Mouse (Mus musculus): ENCODE measurements around the gene Srrm2.

Srrm2 gene

GRCm38 (mm10) chr17:23762976-23763375 lies 27.4 kb upstream of the Srrm2 start:
- CTCF ChIA-PET: no interaction called here

GRCm38 (mm10) chr17:23770493-23770892 lies 19.8 kb upstream of the Srrm2 start:
- CTCF ChIA-PET: interaction anchor here (0.7 to 1.2 kb wide), 2 partner anchors 28 to 31 kb away, joined by 3 read pairs; no protein-coding TSS in a partner anchor

- CTCF ChIA-PET: interaction anchor here (1.2 kb wide), 1 partner anchor 31 kb away, joined by 3 read pairs; no protein-coding TSS in a partner anchor
Measured at GRCm38 (mm10) chr17:23770896-23771283, 19.4 kb upstream of the Srrm2 start.

GRCm38 (mm10) chr17:23771284-23772218 lies 18.8 kb upstream of the Srrm2 start, which contains the start of gene Flywch1:
Flywch1 (minus strand) TSS chr17:23771602.
- CTCF ChIA-PET: interaction anchor here (1.2 kb wide), 1 partner anchor 32 kb away, joined by 3 read pairs; no protein-coding TSS in a partner anchor

GRCm38 (mm10) chr17:23772219-23772556 lies 18.1 kb upstream of the Srrm2 start:
- CTCF ChIA-PET: interaction anchor here (0.8 kb wide), 1 partner anchor 24 kb away, joined by 3 read pairs; no protein-coding TSS in a partner anchor

GRCm38 (mm10) chr17:23773676-23774075 lies 16.7 kb upstream of the Srrm2 start:
- CTCF ChIA-PET: interaction anchor here (0.9 to 1.4 kb wide), 4 partner anchors 57 to 76 kb away, joined by 3 to 5 read pairs (median 4); no protein-coding TSS in a partner anchor

GRCm38 (mm10) chr17:23774090-23774489 lies 16.2 kb upstream of the Srrm2 start:
- CTCF ChIA-PET: interaction anchor here (1.0 to 1.4 kb wide), 3 partner anchors 56 to 68 kb away, joined by 3 to 5 read pairs (median 4); no protein-coding TSS in a partner anchor

- CTCF ChIA-PET: no interaction called here
Measured at GRCm38 (mm10) chr17:23776216-23776615, 14.1 kb upstream of the Srrm2 start.

GRCm38 (mm10) chr17:23777141-23777540 lies 13.2 kb upstream of the Srrm2 start:
- CTCF ChIA-PET: no interaction called here

GRCm38 (mm10) chr17:23778447-23778846 lies 11.9 kb upstream of the Srrm2 start:
- CTCF ChIA-PET: no interaction called here

GRCm38 (mm10) chr17:23783352-23783751 lies 7.0 kb upstream of the Srrm2 start:
- CTCF ChIA-PET: no interaction called here

GRCm38 (mm10) chr17:23785561-23786471 lies 4.5 kb upstream of the Srrm2 start, which contains the start of gene Flywch2:
Flywch2 (minus strand) TSS chr17:23786081.
- CTCF ChIA-PET: no interaction called here

GRCm38 (mm10) chr17:23786510-23786931 lies 3.8 kb upstream of the Srrm2 start:
- CTCF ChIA-PET: no interaction called here

- CTCF ChIA-PET: no interaction called here
Measured at GRCm38 (mm10) chr17:23788973-23789372, 1.4 kb upstream of the Srrm2 start.

- CTCF ChIA-PET: no interaction called here
Measured at GRCm38 (mm10) chr17:23789749-23790268, 523 bp upstream of the Srrm2 start.

GRCm38 (mm10) chr17:23791079-23791357 lies 686 bp downstream of the Srrm2 start:
- CTCF ChIA-PET: no interaction called here

GRCm38 (mm10) chr17:23795323-23795722 lies 5.0 kb downstream of the Srrm2 start:
- CTCF ChIA-PET: no interaction called here

GRCm38 (mm10) chr17:23797316-23797715 lies 7.0 kb downstream of the Srrm2 start:
- CTCF ChIA-PET: no interaction called here

- CTCF ChIA-PET: no interaction called here
Measured at GRCm38 (mm10) chr17:23801627-23802026, 11.3 kb downstream of the Srrm2 start.

- CTCF ChIA-PET: interaction anchor here (0.7 kb wide), 1 partner anchor 10 kb away, joined by 6 read pairs; no protein-coding TSS in a partner anchor
Measured at GRCm38 (mm10) chr17:23802746-23803365, 12.5 kb downstream of the Srrm2 start.

GRCm38 (mm10) chr17:23803366-23804041 lies 13.2 kb downstream of the Srrm2 start:
- CTCF ChIA-PET: interaction anchor here (0.7 kb wide), 2 partner anchors 9 to 77 kb away, joined by 6 to 8 read pairs; no protein-coding TSS in a partner anchor

Data from spleen, embryonic (tissue).